Mouse (Mus musculus) midbrain, embryonic 14.5 days (tissue): ENCODE results near the gene Rps23. TPM values are rescaled to one million over a fixed set of nuclear protein-coding genes. Genes with fewer than 3 reads are reported as not detected.

Experiments used
- polyA plus RNA-seq: library from polyadenylated mRNA; unstranded; fragments of >200 nt; fragmentation: Nextera tagmentation; extraction: Ambion mirVana; gene quantifications from 2 replicates; pipeline ENCODE4 v1.2.1, GENCODE M21; 2014

The Rps23 gene
- polyA plus RNA-seq, 1 experiment from 2014 or later, result 160 TPM

Other genes starting within 250 kb of the Rps23 start
- gene Atp6ap1l, start 17.6 kb upstream of the Rps23 start, polyA plus RNA-seq, result 0.62 and 0.91 TPM in 2 replicates